Mouse (Mus musculus): ENCODE measurements around the gene Ndufb7. TPM values are rescaled to one million over a fixed set of nuclear protein-coding genes. Genes with fewer than 3 reads are reported as not detected.

Ndufb7 gene
- polyA plus RNA-seq, 1 experiment from 2014 or later: 312 TPM

DNA sequence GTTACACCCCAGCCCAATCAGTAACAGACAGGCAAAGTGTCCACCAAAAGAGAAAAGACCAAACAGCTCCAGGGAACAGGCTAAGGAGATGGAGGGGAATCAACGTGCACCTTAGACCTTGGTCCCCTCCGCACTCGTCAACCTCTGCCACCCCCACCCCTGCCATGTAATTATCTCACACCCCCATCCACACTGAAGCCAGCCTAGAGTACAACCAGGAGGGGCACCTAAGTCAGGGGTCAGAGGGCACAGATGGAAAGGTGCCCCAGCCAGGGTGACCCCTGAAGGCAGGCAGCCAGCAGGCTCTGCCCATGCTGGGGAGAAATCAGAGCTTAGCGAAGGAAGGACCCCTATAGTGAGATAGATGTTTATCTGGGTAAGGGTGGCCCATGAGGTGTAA is 10.4 kb downstream of the Ndufb7 start:
- Histone ChIP-seq H3K4me3 (no peak overlapping the region), H3K36me3 (peaks cover 44% of the 10 kb centered on the region), H3K27me3 (no peaks in the 10 kb centered on the region), H3K9ac (no peak overlapping the region), H3K9me3 (no peaks in the 10 kb centered on the region), H3K4me1 (peaks cover 59% of the 10 kb centered on the region), H3K27ac (peak overlapping the region; percentile 2; the same call in 1 of the 2 replicates), H3K4me2 (no peak overlapping the region)
- ATAC-seq (ENCODE audit: insufficient number of reproducible peaks, insufficient read depth, low FRiP score, low TSS enrichment, low read depth): no peak
- 38% methylated on average over 4 of the region's 4 CpGs for WGBS

GRCm38 (mm10) chr8:83577384-83577791 is 10.9 kb downstream of the Ndufb7 start:
- peaks cover 61% of the 10 kb centered on the region for H3K4me1 ChIP-seq
- WGBS: 53% methylated on average over 9 of the region's 9 CpGs
- H3K36me3 ChIP-seq: peaks cover 40% of the 10 kb centered on the region
- no peaks in the 10 kb centered on the region for H3K9me3 ChIP-seq
- H3K9ac ChIP-seq: no peak overlapping the region
- H3K4me3 ChIP-seq: no peak overlapping the region
- no peak overlapping the region for H3K4me2 ChIP-seq
- no peaks in the 10 kb centered on the region for H3K27me3 ChIP-seq
- no peak for ATAC-seq (ENCODE audit: insufficient number of reproducible peaks, insufficient read depth, low FRiP score, low TSS enrichment, low read depth)
- 0 out of 2 replicates have a peak overlapping the region, but pooled peaks have one; percentile 2 for H3K27ac ChIP-seq

DNA sequence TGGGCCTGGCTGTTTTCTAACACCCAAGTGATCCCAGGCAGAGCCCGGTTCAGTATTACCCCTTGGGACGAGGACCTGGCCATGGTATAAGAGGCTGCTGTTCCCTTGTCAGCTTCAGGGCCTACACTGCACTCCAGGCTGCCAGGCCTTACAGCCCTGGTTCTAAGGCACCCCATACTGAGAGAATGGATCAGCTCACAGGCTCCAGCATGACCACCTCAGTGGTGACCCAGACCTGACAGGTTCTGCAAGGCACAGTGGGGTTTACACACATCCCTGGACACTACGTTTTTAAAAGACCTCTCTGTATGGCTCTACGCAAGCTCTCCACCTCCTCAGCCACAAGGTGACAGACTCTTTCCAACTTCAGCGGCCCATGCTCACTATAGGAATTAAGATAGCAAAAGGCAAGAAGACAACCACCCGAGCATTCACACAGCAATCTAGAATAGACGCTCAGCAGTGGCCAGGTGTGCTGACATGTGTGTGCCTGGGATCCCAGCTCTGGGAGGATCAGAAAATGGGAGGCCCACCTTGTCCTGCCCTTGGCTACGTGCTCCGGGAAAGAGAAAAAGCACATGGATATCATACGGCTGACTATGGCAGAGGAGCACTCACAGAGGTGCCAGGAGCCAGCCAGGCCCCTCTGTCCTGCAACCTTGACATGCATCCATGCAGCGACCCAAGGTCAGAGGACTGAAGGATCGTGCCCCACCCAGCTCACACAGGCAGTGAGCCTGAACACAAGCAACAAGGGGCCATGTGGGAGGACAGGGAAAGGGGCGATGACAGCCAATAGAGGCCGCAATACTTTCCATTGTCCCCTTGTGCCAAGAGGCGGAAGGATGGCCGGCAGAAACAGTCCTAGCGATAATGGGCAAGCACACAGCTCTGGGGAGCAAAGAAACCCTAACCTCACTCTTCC is 11.9 kb downstream of the Ndufb7 start:
- no peak overlapping the region; the same call in 1 of the 2 replicates for H3K27ac ChIP-seq
- H3K27me3 ChIP-seq: no peaks in the 10 kb centered on the region
- H3K4me3 ChIP-seq: no peak overlapping the region
- WGBS: 73% methylated on average over 17 of the region's 17 CpGs
- ATAC-seq (ENCODE audit: insufficient number of reproducible peaks, insufficient read depth, low FRiP score, low TSS enrichment, low read depth): no peak
- no peak overlapping the region for H3K4me2 ChIP-seq
- peak overlapping the region; percentile 36; the same call in 1 of the 2 replicates for H3K9ac ChIP-seq
- peaks cover 36% of the 10 kb centered on the region for H3K36me3 ChIP-seq
- H3K9me3 ChIP-seq: no peaks in the 10 kb centered on the region
- peaks cover 61% of the 10 kb centered on the region for H3K4me1 ChIP-seq

DNA sequence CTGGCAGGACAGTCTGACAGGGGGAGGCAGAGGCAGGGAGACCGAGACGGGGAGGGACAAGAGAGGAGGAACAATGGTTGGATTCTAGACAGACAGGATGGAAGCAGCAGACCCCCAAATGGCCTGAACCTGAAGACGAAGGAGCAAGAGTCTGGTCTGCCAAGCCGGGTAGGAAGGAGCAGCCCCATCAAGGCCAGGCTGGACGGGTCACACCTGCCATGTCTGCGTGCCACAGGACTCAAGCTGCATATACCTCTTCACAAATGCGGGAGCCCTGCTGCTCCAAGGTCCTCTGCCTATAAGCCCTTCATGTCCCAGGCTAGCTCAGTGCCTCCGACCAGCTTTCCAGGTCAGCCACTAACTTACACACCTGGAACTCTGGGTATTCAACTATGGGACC is 13.2 kb downstream of the Ndufb7 start:
- H3K27ac ChIP-seq: 0 out of 2 replicates have a peak overlapping the region, but pooled peaks have one; percentile 12
- no peaks in the 10 kb centered on the region for H3K27me3 ChIP-seq
- H3K9me3 ChIP-seq: no peaks in the 10 kb centered on the region
- H3K36me3 ChIP-seq: peaks cover 33% of the 10 kb centered on the region
- no peak overlapping the region for H3K4me2 ChIP-seq
- WGBS: 86% methylated on average over 8 of the region's 8 CpGs
- no peak overlapping the region for H3K4me3 ChIP-seq
- 0 out of 2 replicates have a peak overlapping the region, but pooled peaks have one; percentile 16 for H3K9ac ChIP-seq
- ATAC-seq (ENCODE audit: insufficient number of reproducible peaks, insufficient read depth, low FRiP score, low TSS enrichment, low read depth): no peak
- peaks cover 52% of the 10 kb centered on the region for H3K4me1 ChIP-seq

- no peak for ATAC-seq (ENCODE audit: insufficient number of reproducible peaks, insufficient read depth, low FRiP score, low TSS enrichment, low read depth)
- WGBS: 87% methylated on average over 8 of the region's 8 CpGs
- H3K9ac ChIP-seq: no peak overlapping the region
- no peaks in the 10 kb centered on the region for H3K27me3 ChIP-seq
- peaks cover 41% of the 10 kb centered on the region for H3K4me1 ChIP-seq
- H3K9me3 ChIP-seq: no peaks in the 10 kb centered on the region
- H3K4me3 ChIP-seq: no peak overlapping the region
- no peak overlapping the region for H3K27ac ChIP-seq
- H3K36me3 ChIP-seq: peaks cover 39% of the 10 kb centered on the region
- no peak overlapping the region for H3K4me2 ChIP-seq
Measured at GRCm38 (mm10) chr8:83580826-83581225, 14.4 kb downstream of the Ndufb7 start.

DNA sequence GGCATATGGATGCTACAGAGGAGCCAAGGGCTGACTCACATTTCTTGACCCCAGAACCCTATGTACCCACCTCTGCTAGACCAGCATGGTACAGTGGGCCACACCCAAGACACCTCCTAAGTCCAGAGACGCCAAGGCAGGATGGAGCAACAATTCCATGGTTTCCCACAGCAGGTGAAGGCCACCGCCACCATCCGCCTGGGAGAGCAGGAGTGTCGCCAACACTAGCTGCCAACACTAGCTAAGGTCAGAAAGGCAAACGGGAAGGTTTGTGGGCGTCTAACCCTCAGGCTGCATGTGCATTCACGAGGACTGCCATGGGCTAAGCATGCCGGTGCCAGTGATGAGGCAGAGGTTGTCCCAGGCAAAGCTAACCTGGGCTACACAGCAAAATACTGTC is 15.8 kb downstream of the Ndufb7 start:
- Histone ChIP-seq H3K36me3 (peaks cover 42% of the 10 kb centered on the region), H3K27me3 (no peaks in the 10 kb centered on the region), H3K4me2 (no peak overlapping the region), H3K9me3 (no peaks in the 10 kb centered on the region), H3K9ac (no peak overlapping the region), H3K4me3 (no peak overlapping the region), H3K27ac (no peak overlapping the region), H3K4me1 (peaks cover 27% of the 10 kb centered on the region)
- no peak for ATAC-seq (ENCODE audit: insufficient number of reproducible peaks, insufficient read depth, low FRiP score, low TSS enrichment, low read depth)
- whole genome bisulfite sequencing: 89% methylated on average over 8 of the region's 8 CpGs

- no peaks in the 10 kb centered on the region for H3K9me3 ChIP-seq
- no peaks in the 10 kb centered on the region for H3K27me3 ChIP-seq
- H3K4me3 ChIP-seq: no peak overlapping the region
- H3K4me1 ChIP-seq: peaks cover 19% of the 10 kb centered on the region
- no peak for ATAC-seq (ENCODE audit: insufficient number of reproducible peaks, insufficient read depth, low FRiP score, low TSS enrichment, low read depth)
- no peak overlapping the region for H3K4me2 ChIP-seq
- WGBS: 83% methylated on average over 15 of the region's 15 CpGs
- H3K36me3 ChIP-seq: peaks cover 48% of the 10 kb centered on the region
- H3K27ac ChIP-seq: no peak overlapping the region
- H3K9ac ChIP-seq: no peak overlapping the region
Measured at GRCm38 (mm10) chr8:83583236-83583635, 16.8 kb downstream of the Ndufb7 start.

DNA sequence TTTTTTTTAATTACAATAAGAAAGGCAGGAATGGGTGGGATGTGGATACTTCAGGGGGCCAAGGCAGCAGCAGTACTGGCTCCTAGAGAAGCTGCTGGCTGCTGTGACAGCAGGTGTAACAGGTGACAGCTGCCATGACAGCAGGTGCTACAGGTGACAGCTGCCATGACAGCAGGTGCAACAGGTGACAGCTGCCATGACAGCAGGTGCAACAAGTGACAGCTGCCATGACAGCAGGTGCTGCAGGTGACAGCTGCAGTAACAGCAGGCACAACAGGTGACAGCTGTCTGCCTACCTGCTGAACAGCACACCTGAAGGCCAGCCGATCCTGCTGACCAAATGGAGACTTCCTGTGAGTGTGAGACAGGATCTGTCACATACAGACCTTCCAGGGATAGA is 18.3 kb downstream of the Ndufb7 start:
- 76% methylated on average over 1 of the region's 1 CpGs for WGBS
- no peak overlapping the region for H3K4me3 ChIP-seq
- no peaks in the 10 kb centered on the region for H3K9me3 ChIP-seq
- ATAC-seq (ENCODE audit: insufficient number of reproducible peaks, insufficient read depth, low FRiP score, low TSS enrichment, low read depth): no peak
- peaks cover 50% of the 10 kb centered on the region for H3K36me3 ChIP-seq
- H3K9ac ChIP-seq: no peak overlapping the region
- H3K27ac ChIP-seq: no peak overlapping the region
- H3K4me2 ChIP-seq: no peak overlapping the region
- no peaks in the 10 kb centered on the region for H3K27me3 ChIP-seq
- H3K4me1 ChIP-seq: peaks cover 5% of the 10 kb centered on the region; the same call in 1 of the 2 replicates

- no peak for ATAC-seq (ENCODE audit: insufficient number of reproducible peaks, insufficient read depth, low FRiP score, low TSS enrichment, low read depth)
- H3K27me3 ChIP-seq: no peaks in the 10 kb centered on the region
Measured at GRCm38 (mm10) chr8:83585333-83585732, 18.9 kb downstream of the Ndufb7 start.

DNA sequence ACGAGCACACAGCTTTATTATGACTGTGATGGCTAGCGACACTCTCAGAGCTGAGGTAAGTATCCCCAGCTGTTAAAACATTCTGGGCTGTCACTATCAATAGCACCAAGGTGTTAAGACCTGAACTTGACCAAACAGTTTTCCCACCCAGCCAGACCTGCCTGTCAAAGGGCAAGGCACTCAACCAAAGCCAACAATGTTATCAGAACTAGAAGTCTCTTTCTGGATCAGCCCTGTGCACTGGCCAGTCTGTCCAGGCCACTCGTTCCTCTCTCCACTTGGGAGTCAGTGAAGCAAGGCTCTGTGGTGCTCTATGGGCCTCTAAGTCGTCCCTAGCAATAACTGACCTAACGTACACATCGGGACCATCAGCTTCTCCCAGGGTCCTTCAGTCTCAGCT is 21.2 kb downstream of the Ndufb7 start:
- Histone ChIP-seq H3K9ac (no peak overlapping the region), H3K9me3 (no peaks in the 10 kb centered on the region), H3K27ac (no peak overlapping the region), H3K4me2 (no peak overlapping the region), H3K4me1 (peaks cover 22% of the 10 kb centered on the region), H3K36me3 (peaks cover 52% of the 10 kb centered on the region), H3K4me3 (no peak overlapping the region), H3K27me3 (no peaks in the 10 kb centered on the region)
- no peak for ATAC-seq (ENCODE audit: insufficient number of reproducible peaks, insufficient read depth, low FRiP score, low TSS enrichment, low read depth)
- 84% methylated on average over 6 of the region's 6 CpGs for WGBS

More at GRCm38 (mm10) chr8:83585333-83585732, 18.9 kb downstream of the Ndufb7 start:
- H3K4me1 ChIP-seq: peaks cover 7% of the 10 kb centered on the region
- no peak overlapping the region for H3K4me2 ChIP-seq
- H3K4me3 ChIP-seq: no peak overlapping the region
- no peaks in the 10 kb centered on the region for H3K9me3 ChIP-seq
- H3K9ac ChIP-seq: no peak overlapping the region
- WGBS: 83% methylated on average over 3 of the region's 3 CpGs
- H3K27ac ChIP-seq: no peak overlapping the region
- H3K36me3 ChIP-seq: peaks cover 54% of the 10 kb centered on the region

DNA sequence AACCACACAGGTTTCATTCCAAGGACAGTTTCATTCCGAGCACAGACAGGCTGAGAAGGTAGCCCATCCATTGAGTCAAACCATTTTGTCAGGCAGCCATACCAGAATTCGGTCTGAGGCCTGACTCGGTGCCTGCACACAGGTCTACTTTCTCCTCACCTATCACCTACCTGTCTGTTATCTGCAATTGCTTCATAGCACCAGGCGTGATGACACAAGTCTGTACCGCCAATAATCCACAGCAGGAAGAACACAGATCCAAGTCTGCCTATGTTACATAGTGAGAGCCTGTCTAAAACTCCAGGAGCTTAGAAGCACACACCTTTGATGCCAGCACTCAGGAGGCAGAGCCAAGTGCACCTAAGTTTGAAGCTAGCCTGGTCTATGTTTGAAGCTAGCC is 22.4 kb downstream of the Ndufb7 start:
- H3K36me3 ChIP-seq: peaks cover 41% of the 10 kb centered on the region
- no peak overlapping the region for H3K9ac ChIP-seq
- H3K4me3 ChIP-seq: no peak overlapping the region
- no peaks in the 10 kb centered on the region for H3K9me3 ChIP-seq
- peaks cover 31% of the 10 kb centered on the region for H3K4me1 ChIP-seq
- H3K27ac ChIP-seq: no peak overlapping the region
- 93% methylated on average over 5 of the region's 5 CpGs for WGBS
- no peaks in the 10 kb centered on the region for H3K27me3 ChIP-seq
- no peak for ATAC-seq (ENCODE audit: insufficient number of reproducible peaks, insufficient read depth, low FRiP score, low TSS enrichment, low read depth)
- no peak overlapping the region for H3K4me2 ChIP-seq

DNA sequence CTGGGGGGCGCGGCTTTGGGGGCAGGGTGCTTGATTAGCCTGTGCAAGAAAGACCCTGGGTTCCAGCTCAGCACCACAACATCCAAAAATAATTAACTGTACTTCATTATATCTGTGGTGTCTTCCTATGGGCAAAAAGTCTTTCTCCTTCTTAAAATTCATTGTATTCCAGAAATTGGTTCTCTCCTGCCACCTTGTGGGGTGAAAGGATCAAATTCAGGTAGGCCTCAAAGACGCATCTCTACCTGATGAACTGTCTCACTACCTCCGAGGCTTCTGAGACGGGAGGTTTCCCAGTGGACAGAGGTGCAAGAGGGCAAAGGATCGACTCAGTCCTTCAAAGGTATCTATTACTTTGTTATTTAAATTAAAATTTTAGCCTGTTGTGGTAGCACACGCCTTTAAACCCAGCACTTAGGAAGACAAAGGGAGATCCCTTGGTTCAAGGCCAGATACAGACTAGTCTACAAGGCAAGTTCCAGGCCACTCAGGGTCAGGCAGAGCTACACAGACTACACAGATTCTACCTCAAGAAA is 24.1 kb downstream of the Ndufb7 start:
- Histone ChIP-seq H3K4me2 (no peak overlapping the region), H3K4me1 (peaks cover 31% of the 10 kb centered on the region), H3K36me3 (peaks cover 28% of the 10 kb centered on the region), H3K9ac (peak overlapping the region; percentile 27; the same call in 1 of the 2 replicates), H3K27ac (no peak overlapping the region), H3K4me3 (no peak overlapping the region), H3K27me3 (no peaks in the 10 kb centered on the region), H3K9me3 (no peaks in the 10 kb centered on the region)
- no peak for ATAC-seq (ENCODE audit: insufficient number of reproducible peaks, insufficient read depth, low FRiP score, low TSS enrichment, low read depth)
- WGBS: 79% methylated on average over 7 of the region's 7 CpGs

All from embryonic facial prominence, embryonic 13.5 days (tissue).